Mouse (Mus musculus) neural tube, embryonic 11.5 days (tissue): ENCODE results near the gene Klrb1b. TPM values are rescaled to one million over a fixed set of nuclear protein-coding genes. Genes with fewer than 3 reads are reported as not detected.
"Not testable (repeated sequence)": the region's sequence is repeated elsewhere in the genome, so short reads cannot be mapped to it uniquely, and the experiment has no call there.

Experiments used
- ATAC-seq: fragments of 200-750 bp; cut with Nextera tagmentation; 2 replicates; pipeline ENCODE4 v1.8.0; 2017; ENCODE audit warnings: moderate number of reproducible peaks, mild to moderate bottlenecking, moderate TSS enrichment, moderate library complexity; ENCODE audit not compliant: insufficient read depth, low FRiP score, low TSS enrichment
- DNase-seq: peaks from one replicate; pipeline ENCODE4 v3.0.0-alpha.2; 2015; ENCODE audit warnings: low spot score
- H3K27ac ChIP-seq: fragments of 300-500 bp; sonication (generic); 2 replicates; pipeline ENCODE4 v1.5.1; 2014; ENCODE audit warnings: low read depth, mild to moderate bottlenecking, low read length
- H3K27me3 ChIP-seq: fragments of 300-500 bp; sonication (generic); 2 replicates; pipeline ENCODE4 v1.6.1; 2014; ENCODE audit warnings: mild to moderate bottlenecking, low read length, mixed read lengths; ENCODE audit not compliant: control insufficient read depth, insufficient read depth
- H3K36me3 ChIP-seq: fragments of 300-500 bp; sonication (generic); 2 replicates; pipeline ENCODE4 v1.6.1; 2014; ENCODE audit warnings: mild to moderate bottlenecking, low read length, moderate library complexity, mixed read lengths; ENCODE audit not compliant: control insufficient read depth, insufficient read depth
- H3K4me1 ChIP-seq: fragments of 300-500 bp; sonication (generic); 2 replicates; pipeline ENCODE4 v1.6.1; 2014; ENCODE audit warnings: low read length, mixed read lengths; ENCODE audit not compliant: control insufficient read depth, insufficient read depth
- H3K4me2 ChIP-seq: fragments of 300-500 bp; sonication (generic); 2 replicates; pipeline ENCODE4 v1.6.1; 2014; ENCODE audit warnings: low read depth, mild to moderate bottlenecking, moderate library complexity
- H3K4me3 ChIP-seq: fragments of 300-500 bp; sonication (generic); 2 replicates; pipeline ENCODE4 v1.5.1; 2014; ENCODE audit warnings: low read depth, low read length
- H3K9ac ChIP-seq: fragments of 300-500 bp; sonication (generic); 2 replicates; pipeline ENCODE4 v1.6.1; 2014; ENCODE audit warnings: mild to moderate bottlenecking, low read length
- H3K9me3 ChIP-seq: fragments of 300-500 bp; sonication (generic); 2 replicates; pipeline ENCODE4 v1.6.1; 2016; ENCODE audit warnings: low read length; ENCODE audit not compliant: control insufficient read depth
- WGBS: fragments of 180-500 bp; shearing (Covaris S2); extraction: QIAGEN DNeasy Blood & Tissue Kit; methylation state at CpG from one replicate; pipeline ENCODE4 v1.1.7; 2014; 5-methylcytosine and 5-hydroxymethylcytosine counted together
- polyA plus RNA-seq: library from polyadenylated mRNA; unstranded; fragments of >200 nt; fragmentation: Nextera tagmentation; extraction: Ambion mirVana; gene quantifications from 2 replicates; pipeline ENCODE4 v1.2.1, GENCODE M21; 2014

The Klrb1b gene
- polyA plus RNA-seq, 1 experiment from 2014 or later: 0.16 TPM

DNA sequence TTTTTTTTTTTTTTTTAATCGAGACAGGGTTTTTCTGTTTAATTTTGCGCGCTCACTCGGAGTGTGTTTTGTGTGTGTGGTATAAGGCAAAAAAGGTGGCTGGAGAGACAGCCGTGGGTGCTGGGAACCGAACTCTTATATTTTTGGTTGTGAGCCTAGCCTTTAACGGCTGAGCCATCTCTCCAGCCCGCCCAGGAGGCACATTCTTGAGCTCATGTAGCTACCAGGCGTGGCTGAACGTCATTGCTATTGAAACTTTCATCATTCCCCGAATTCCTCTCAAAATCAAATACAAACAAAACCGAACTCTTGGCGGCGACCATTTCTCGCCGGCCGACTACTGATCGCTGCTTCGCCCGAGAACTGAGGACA, 27.4 kb downstream of the Klrb1b start:
- peak overlapping the region; percentile 57 for H3K4me3 ChIP-seq
- H3K4me2 ChIP-seq: peak overlapping the region; percentile 35
- not testable (repeated sequence) for H3K4me1 ChIP-seq, H3K27ac ChIP-seq, H3K9me3 ChIP-seq, H3K36me3 ChIP-seq, H3K27me3 ChIP-seq
- 0% methylated on average over 20 of the region's 20 CpGs for WGBS
- ATAC-seq: peak; percentile 49
- peak overlapping the region; percentile 54 for H3K9ac ChIP-seq
- peak; percentile 86 for DNase-seq

- ATAC-seq (no peak), DNase-seq (peak; percentile 43)
- Histone ChIP-seq H3K27ac (no peak overlapping the region), H3K4me1 (no peaks in the 10 kb centered on the region), H3K4me3 (peak overlapping the region; percentile 57), H3K9ac (peak overlapping the region; percentile 30; the same call in 1 of the 2 replicates), H3K27me3 (no peaks in the 10 kb centered on the region), H3K36me3 (no peaks in the 10 kb centered on the region), H3K9me3 (no peaks in the 10 kb centered on the region), H3K4me2 (peak overlapping the region; percentile 51)
- WGBS: 13% methylated on average over 15 of the region's 15 CpGs
Measured at GRCm38 (mm10) chr6:128797936-128798771, 28.0 kb downstream of the Klrb1b start.

GRCm38 (mm10) chr6:128797185-128797905, 28.8 kb downstream of the Klrb1b start:
- peak; percentile 10 for DNase-seq
- Histone ChIP-seq H3K9me3 (no peaks in the 10 kb centered on the region), H3K27ac (no peak overlapping the region), H3K4me2 (peak overlapping the region; percentile 51; the same call in 1 of the 2 replicates), H3K4me3 (no peak overlapping the region), H3K4me1 (no peaks in the 10 kb centered on the region), H3K9ac (no peak overlapping the region), H3K36me3 (no peaks in the 10 kb centered on the region), H3K27me3 (no peaks in the 10 kb centered on the region)
- WGBS: 77% methylated on average over 12 of the region's 12 CpGs
- no peak for ATAC-seq

DNA sequence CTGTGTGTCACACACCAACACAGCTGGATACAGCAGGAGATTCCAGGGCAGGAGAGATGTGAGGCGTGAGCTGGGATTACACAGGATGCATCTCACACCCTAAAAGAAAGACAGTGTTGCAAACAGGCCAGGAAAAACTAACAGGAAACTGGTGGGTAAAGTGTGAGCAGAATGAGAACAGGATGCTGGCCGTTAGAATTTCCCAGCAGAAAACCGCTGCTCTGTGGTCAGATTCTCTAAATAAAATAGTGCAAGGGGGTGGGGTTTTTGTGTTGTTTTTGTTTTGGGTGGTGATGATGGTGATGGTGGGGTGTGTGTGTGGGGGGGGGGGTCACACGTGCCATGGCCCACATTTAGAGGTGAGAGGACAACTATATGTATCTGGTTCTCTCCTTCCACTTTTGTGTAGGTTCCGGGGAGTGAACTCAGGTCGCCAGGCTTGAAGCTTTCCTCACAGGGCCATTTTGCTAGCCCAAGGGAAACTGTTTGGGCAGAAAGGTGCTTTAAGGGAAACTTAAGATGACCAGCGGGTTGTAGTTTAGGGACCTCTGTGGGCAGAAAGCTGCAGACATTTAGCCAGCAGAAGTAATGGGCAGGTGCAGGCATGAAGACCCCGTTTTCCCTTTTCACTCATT, 29.7 kb downstream of the Klrb1b start:
- no peak for DNase-seq
- H3K4me2 ChIP-seq: no peak overlapping the region

GRCm38 (mm10) chr6:128793734-128794133, 32.4 kb downstream of the Klrb1b start:
- Histone ChIP-seq H3K9me3 (no peaks in the 10 kb centered on the region), H3K27me3 (no peaks in the 10 kb centered on the region), H3K9ac (no peak overlapping the region), H3K4me1 (no peaks in the 10 kb centered on the region), H3K27ac (no peak overlapping the region), H3K4me3 (no peak overlapping the region), H3K36me3 (no peaks in the 10 kb centered on the region), H3K4me2 (no peak overlapping the region)
- 52% methylated on average over 6 of the region's 6 CpGs for WGBS
- DNase-seq (no peak), ATAC-seq (no peak)

More for the DNA sequence above, 29.7 kb downstream of the Klrb1b start:
- H3K9ac ChIP-seq: no peak overlapping the region
- H3K36me3 ChIP-seq: no peaks in the 10 kb centered on the region
- H3K9me3 ChIP-seq: no peaks in the 10 kb centered on the region
- no peak overlapping the region for H3K4me3 ChIP-seq
- no peak overlapping the region for H3K27ac ChIP-seq
- WGBS: 73% methylated on average over 8 of the region's 8 CpGs
- ATAC-seq: no peak
- no peaks in the 10 kb centered on the region for H3K27me3 ChIP-seq
- H3K4me1 ChIP-seq: no peaks in the 10 kb centered on the region

- not testable (repeated sequence) for H3K36me3 ChIP-seq, H3K4me3 ChIP-seq, DNase-seq, H3K9ac ChIP-seq, ATAC-seq, H3K4me2 ChIP-seq, H3K4me1 ChIP-seq, H3K27me3 ChIP-seq, H3K9me3 ChIP-seq, H3K27ac ChIP-seq
- 72% methylated on average over 4 of the region's 4 CpGs for WGBS
Measured at GRCm38 (mm10) chr6:128790491-128790994, 35.6 kb downstream of the Klrb1b start.

DNA sequence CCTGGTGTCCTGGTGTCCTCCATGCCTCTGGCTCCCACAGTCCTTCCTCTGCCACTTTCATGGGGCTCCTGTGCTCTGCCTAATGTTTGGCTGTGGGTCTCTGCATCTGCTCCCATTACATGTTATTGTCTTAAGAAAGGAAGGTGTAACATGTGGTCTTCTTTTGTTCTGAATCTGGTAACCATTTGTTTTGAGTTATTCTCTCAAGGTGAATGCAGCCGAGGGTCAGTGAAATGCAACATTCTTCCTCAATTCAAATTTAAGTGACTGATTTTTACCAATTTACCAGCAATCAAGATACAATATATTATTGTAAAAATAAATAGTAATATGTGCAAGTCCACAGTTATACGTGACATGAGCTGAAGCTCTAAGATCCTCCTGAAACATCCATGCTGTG, 37.0 kb downstream of the Klrb1b start, which contains the start of gene Klrb1c:
Gene Klrb1c, minus strand, starts transcription at position 101 of the 400 bp plus-strand sequence.
- Histone ChIP-seq H3K9me3 (no peaks in the 10 kb centered on the region), H3K4me1 (no peaks in the 10 kb centered on the region), H3K4me2 (no peak within 1 kb of the TSS), H3K27me3 (no peaks in the 10 kb centered on the region), H3K27ac (no peak within 1 kb of the TSS), H3K9ac (no peak within 1 kb of the TSS), H3K4me3 (no peak within 1 kb of the TSS), H3K36me3 (no peaks in the 10 kb centered on the region)
- 89% methylated on average over 2 of the region's 2 CpGs for WGBS
- no peak for ATAC-seq
- no peak for DNase-seq

DNA sequence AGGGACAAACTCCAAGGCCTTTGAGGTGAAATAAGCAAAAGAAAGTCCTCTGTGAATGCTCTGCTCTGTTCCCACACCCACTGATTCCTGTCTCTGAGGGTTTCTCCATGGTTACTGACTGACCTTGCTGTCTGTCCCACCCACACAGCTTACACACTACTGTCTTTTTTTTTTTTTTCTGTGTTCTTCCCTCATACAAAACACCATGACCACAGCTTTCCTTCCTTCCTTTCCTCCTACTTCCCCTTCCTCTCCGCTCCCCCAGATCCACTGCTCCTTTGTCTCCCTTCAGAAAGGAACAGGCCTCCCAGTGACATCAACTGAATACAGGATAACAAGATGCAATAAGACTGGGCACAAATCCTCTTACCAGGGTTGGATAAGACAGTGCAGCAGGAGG, 37.6 kb downstream of the Klrb1b start:
- DNase-seq (no peak), ATAC-seq (no peak)
- Histone ChIP-seq H3K9me3 (no peaks in the 10 kb centered on the region), H3K4me2 (no peak overlapping the region), H3K9ac (no peak overlapping the region), H3K27ac (no peak overlapping the region), H3K4me3 (no peak overlapping the region), H3K27me3 (no peaks in the 10 kb centered on the region), H3K4me1 (no peaks in the 10 kb centered on the region), H3K36me3 (no peaks in the 10 kb centered on the region)
- 94% methylated on average over 1 of the region's 1 CpGs for WGBS
